Mouse (Mus musculus): ENCODE measurements at regions not wholly inside any gene's neighbourhood (a gene's known extent, or its start where the extent isn't known, plus 50 kb on each side); places are given as distances from the start of the nearest gene placed in this dataset.

DNA sequence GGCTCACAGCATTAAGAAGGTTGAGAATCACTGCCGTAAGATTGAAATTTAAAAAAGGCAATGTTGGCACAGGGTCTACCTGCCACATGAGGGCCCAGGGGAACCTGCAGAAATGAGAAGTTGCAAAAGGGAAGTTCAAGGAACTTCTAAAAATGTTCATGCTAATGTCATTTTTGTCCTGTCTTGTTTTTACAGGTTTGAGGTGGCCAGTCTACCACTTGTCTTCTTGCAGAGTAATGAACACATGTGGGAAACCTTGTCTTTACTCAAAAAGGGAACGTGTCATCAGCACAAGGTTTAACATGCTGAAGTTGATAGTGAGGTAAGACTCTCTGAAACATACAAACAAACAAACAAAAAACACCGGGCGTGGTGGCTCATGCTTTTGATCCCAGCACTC, 71.4 kb upstream of the Nanos1 start:
- DNase-seq (ENCODE audit: inconsistent ontology term), result no peak

DNA sequence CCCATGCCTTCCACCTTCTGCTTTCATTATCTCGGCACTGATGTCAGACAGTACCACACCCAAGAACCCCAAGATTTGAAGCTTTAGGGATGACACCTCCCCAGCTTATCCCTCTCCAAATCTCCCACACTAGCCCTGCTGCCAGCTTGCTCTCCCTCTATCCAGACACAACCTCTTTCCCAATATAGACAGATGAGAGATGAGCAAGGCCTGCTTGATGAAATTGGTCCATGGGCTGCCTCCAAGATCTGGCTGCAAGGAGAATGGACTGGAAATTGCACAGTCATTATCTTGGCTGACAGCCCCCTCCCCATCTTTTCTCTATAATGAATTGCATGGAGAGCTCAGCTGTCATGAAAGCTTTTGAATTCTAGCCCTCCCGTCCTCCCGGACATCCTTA, 73.5 kb upstream of the Nanos1 start:
- no peak for DNase-seq (ENCODE audit: inconsistent ontology term)

DNA sequence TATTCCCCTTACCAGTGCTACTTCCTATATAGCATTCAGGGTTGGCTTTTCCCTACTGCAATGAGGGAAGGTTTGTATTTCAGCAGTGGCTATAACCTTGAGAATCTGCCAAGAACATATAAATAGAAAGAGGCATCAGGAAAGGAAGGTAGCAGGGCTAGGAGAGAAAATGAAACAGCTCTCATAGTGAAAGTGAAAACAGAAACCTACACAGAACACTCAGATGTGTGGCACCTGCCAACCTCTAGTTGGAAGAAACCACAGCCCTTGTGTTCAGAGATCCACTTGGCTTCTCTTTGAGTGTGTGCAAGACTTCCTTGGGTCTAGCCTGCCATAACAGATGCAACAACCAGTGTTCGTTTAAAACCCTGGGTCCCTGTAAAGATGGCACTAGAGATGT, 74.3 kb upstream of the Nanos1 start:
- no peak for DNase-seq (ENCODE audit: inconsistent ontology term)

DNA sequence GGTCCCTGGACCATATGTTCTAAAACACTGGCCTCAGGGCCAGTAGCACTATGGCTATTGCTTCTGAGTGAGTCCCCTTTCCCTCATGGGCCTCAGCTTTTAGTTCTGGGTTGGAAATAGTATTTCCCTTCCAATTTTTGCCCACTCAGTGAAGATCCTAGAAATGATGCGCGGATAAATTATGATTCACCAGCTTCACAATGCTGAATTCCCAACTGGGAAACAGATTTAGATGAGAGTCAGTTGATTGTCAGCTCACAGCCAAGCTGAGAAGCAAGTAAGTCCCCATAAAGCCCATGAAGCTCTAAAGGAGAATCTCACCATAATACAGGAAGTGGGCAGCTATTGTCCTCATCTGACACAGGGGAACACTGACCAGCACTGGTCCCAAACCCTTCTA, 77.6 kb upstream of the Nanos1 start:
- DNase-seq (ENCODE audit: inconsistent ontology term), result no peak

DNA sequence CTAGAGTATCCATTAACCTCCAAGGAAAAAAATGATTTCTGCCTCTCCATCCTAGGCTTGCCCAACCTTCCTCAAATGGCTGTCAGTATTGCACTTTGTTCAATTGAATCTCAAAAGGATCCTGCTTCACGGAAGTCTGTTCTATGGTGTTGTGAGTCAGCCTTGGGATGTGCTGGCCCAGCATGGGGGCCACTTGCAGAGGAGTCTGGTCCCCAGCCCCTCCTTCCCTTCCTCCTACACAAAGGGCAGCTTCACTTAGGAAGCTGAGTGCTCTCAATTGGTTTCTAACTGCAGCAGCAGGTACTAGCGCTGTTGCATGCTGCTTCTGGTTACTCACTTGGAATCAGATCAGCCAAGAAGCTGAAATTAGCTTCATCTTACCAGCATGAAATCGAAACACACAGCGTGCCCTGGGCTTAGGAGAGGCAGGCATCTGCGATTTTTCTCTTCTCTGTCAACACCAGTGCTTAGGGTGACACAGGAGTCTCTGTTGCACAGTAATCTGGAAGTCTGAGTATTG, 80.8 kb upstream of the Nanos1 start:
- DNase-seq (ENCODE audit: inconsistent ontology term), result peak; percentile 67

DNA sequence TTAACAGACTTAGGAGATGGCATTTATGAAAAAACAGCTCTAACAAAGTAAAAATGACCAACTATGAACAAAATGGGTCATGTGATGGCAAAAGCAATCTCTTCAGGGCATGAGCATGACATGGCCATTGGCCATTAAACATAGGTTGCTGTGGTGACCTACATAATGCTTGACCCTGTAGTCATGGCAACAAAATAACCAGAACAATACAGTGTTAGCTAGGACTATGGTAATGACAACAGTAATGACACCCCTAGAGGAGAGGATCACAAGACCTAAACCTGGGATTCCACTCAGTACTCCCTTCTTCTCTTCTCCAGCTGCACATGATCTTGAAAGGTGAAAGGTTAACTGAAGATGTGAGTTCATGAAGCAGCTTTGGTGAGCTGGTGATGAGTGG, 85.0 kb upstream of the Nanos1 start:
- no peak for DNase-seq (ENCODE audit: inconsistent ontology term)

DNA sequence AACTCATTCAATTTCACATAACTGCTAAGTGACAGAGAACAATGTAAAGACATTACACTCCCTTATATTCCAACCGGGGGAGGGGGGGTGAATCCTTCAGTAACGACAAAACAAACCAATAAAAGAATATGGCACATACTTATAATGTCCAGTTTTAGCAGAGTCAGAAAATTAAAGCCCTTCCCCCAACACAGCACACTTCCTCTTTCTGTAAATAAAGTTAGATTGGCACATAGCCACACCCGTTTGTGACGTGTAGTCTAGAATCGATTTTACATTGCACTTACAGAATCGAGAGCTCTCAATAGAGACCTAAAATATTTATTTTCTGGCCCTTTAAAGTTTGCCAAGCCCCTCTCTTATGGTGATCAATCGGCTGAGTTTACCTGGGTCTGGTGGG, 85.0 kb upstream of the Cacul1 start:
- DNase-seq (ENCODE audit: inconsistent ontology term), result no peak

DNA sequence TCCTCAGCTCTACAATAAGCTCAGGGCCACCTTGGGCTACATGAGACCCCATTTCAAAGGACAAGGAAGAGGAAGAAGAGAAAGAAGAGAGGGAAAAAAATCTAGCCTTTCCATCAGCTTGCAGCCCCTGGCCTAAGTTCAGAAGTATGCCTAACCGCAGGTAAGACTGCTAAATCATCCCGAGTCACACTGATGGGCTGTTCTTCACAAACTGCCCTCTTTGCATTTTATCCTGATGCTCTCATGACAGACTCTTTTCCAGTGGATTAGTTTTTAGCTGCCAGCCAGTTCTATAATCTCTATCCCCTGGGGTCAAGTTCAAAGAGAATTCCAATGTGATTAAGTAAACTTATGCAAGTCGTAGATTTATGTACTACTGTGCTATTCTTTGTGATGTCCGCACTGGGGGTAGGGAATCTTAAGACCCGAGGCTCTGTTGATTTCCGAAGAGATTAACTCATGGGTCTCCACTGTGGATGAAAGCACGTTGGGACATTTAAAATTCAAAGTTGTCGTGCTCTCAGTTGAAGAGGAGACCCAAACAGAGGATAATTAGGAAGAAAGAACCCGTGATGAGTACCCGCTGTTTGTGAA, 70.4 kb upstream of the Cacul1 start:
- peak; percentile 5 for DNase-seq (ENCODE audit: inconsistent ontology term)

DNA sequence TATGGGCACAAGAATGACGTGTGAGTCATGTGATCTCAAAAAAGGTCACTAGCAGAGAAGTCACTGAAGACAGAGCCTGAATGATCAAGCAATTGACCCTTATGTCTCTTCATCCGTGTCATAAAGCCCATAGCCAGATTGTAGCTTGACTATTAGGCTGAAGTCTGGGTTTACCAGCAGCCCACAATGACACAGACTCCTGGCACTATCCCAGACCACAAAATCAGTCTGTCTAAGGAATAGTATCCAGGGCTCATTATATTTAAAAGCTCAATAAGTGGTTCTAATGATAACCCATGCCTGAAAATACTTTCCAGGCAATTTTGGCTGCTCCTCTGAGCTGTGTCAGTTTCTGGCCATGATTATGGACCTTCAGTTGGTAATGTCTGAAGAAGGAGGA, 59.2 kb upstream of the Cacul1 start:
- DNase-seq (ENCODE audit: inconsistent ontology term), result peak; percentile 64
